Mouse (Mus musculus): ENCODE data around the gene AC134908.4.

The AC134908.4 gene

DNA sequence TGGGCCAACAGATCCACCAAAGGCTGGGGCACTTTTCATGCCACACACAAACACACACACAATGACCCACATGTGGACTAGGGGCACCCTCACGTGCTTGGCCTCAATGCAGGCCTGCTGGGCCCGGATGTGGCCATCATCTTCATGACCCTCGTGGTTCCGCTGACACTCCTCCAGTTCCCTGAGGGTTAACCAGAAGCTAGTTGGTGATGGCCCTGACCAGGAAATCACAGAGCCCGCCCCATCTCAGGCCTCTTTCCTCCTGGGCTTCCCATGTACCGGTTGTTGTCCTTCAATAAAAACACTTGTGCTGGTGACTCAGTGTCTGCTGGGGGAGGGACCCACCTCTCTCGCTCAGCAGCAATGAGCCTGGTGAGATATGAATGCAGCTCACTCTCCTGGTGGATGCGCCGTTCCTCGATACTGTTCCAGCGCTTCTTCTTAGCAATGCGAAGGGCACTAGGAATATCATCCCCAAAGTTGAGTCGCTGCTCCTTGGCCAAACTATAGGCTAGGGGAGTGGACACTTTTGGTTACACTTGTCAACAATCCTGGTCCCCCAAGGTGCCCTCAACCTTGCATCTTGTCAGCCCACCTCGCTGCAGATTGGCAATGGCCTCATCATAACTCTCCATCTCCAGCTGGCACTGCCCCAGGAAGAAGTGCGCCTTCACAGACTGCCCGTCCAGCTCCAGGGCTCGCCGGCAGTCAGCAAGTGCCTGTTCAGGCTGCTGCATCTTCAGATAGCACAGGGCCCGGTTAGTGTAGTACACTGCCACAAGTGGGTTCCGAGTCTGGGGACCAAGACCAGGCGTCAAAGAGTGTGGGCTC, 36.2 kb upstream of the AC134908.4 start:
- no peak for DNase-seq (ENCODE audit: low spot score)

DNA sequence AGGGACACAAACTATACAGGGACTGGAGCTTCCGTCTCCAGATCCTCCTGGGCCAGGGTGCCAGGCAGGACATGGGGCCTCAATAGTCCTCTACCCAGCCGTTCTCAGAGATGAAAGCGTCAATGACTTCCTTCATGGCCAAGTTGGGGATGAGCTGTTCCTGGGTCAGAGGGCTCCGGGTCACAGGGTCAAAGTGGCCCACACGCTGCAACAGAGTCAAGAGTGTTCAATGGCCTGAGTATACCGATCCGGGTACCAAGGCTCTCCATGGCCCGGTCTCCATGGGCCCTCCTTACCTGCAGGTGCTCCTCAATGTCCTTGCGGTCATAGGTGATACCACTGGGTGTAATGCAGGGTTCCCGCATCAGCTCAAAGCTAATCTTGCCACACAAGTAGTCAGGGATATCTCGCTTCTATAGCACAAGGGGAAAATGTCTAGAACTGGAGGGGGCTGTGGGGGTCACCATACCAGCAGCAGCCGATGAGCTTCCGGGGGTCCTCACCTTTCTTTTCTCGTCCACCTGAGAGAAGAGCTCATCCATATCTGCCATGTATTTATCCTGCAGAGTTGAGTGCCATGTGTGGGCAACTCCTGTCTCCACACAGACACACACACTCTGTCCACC, 35.5 kb upstream of the AC134908.4 start:
- DNase-seq (ENCODE audit: low spot score) = no peak

- DNase-seq (ENCODE audit: low spot score) = no peak
These were observed 34.8 kb upstream of the AC134908.4 start for GRCm38 (mm10) chr17:25830200-25830753.

DNA sequence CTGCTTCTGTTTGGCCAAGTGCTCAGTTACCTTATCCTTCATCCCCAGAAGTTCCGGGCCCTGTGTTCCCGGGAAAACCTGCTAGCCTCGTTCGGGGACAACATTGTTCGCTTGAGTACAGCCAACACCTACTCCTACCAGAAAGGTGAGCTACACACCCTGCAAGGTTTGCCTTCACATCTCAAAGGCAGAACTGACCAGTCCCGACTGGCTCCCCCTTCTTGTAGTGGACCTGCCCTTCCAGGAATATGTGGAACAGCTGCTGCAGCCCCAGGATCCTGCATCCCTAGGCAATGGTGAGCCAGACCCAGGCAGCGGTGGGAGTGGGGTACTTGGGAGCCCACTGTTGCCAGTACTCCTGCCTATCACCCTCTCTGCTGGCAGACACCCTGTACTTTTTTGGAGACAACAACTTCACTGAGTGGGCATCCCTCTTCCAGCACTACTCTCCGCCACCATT, 34.1 kb upstream of the AC134908.4 start:
- DNase-seq (ENCODE audit: low spot score) = no peak

- peak; percentile 72 for DNase-seq (ENCODE audit: low spot score)
These were observed 33.5 kb upstream of the AC134908.4 start, which contains the start of gene Jmjd8 for GRCm38 (mm10) chr17:25828712-25829557. Jmjd8 (plus strand) TSS chr17:25828867.

GRCm38 (mm10) chr17:25828223-25828594, 32.8 kb upstream of the AC134908.4 start:
- no peak for DNase-seq (ENCODE audit: low spot score)

DNA sequence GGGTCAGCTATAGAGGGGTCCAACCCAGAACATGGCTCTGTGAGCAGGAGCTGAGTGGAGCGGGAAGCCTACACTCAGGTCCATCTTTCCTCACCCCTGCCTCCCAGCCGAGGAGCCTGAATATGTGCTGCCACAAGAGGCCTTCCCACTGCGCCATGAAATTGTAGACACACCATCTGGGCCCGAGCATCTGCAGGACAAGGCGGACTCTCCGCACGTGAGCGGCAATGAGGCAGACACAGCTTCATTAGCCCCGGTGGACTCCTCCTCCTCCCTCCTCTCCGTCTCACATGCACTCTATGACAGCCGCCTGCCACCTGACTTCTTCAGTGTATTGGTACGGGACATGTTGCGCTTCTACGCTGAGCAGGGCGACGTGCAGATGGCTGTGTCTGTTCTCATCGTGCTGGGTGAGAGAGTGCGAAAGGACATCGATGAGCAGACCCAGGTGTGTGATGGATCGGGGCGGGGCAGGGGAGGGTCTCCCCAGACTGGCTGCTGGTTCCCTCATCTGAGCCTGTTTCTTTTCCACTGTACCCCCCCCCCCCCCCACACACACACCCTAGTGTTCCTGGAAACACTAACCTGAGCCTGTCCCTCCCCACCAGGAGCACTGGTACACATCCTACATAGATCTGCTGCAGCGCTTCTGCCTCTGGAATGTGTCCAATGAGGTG, 32.2 kb upstream of the AC134908.4 start:
- DNase-seq (ENCODE audit: low spot score) = no peak

- no peak for DNase-seq (ENCODE audit: low spot score)
These were observed 31.6 kb upstream of the AC134908.4 start for GRCm38 (mm10) chr17:25827011-25827410.

DNA sequence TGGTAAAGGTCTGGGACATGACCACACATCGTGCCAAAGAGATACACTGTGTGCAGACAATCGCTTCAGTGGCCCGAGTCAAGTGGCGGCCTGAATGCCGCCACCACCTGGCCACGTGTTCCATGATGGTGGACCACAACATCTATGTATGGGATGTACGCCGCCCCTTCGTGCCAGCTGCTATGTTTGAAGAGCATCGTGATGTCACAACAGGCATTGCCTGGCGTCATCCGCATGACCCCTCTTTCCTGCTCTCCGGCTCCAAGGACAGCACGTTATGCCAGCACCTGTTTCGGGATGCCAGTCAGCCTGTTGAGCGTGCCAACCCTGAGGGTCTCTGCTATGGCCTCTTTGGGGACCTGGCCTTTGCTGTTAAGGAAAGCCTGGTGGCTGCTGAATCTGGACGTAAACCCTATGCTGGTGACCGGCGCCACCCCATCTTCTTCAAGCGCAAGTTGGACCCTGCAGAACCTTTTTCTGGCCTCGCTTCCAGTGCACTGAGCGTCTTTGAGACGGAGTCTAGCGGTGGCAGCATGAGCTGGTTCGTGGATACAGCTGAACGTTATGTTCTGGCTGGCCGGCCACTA, 30.6 kb upstream of the AC134908.4 start:
- no peak for DNase-seq (ENCODE audit: low spot score)

- no peak for DNase-seq (ENCODE audit: low spot score)
These were observed 29.9 kb upstream of the AC134908.4 start for GRCm38 (mm10) chr17:25825311-25825710.

DNA sequence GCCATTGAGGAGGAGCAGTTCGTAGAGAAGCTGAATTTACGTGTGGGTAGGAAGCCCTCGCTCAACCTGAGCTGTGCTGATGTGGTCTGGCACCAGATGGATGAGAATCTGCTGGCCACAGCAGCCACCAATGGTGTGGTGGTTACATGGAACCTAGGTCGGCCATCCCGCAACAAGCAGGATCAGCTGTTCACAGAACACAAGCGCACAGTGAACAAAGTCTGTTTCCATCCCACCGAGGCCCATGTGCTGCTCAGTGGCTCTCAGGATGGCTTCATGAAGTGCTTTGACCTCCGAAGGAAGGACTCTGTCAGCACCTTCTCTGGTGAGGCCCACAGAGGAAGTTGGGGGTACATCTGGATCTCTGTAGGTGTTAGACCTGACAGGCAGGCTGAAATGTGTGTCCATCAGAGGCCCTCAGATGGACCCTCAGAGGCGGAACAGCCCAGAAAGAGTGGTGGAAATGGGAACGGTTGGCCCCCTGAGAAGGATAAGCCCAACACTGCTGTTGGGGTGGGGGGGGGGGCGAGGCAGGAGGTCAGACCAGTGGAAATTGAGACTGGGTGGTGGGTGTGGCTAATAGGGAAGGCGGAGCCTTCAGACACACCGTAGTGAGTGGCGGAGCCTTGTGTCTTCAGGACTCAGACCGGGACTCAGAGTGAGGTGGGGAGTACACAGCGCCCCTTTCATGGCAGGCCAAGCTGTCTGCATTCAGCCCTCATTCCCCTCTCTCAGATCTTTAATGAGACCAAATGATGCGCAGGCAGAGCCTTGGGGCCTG, 29.1 kb upstream of the AC134908.4 start:
- DNase-seq (ENCODE audit: low spot score) = no peak

DNA sequence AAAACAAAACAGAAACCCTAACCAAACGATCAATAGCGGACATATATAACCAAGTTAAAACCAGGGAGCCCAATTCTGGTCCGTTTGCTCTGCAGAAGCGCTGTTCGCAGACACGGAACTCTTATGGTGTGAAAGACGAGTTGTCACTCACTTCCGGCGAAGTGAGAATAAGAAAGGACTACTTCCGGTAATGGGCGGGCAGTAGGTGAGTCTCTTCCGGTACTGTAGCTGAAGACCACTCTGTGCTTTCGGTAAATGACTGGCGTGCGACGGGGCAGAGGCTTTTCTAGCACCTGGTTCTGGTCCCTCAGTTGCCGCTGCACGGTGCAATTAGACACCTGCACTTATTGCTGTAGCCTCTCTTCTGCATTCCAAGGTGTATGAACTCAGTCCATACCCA, 28.0 kb upstream of the AC134908.4 start, which contains the start of gene Wdr24:
Gene Wdr24 (plus strand): TSS at position 176 of the 400 bp plus-strand sequence.
- DNase-seq (ENCODE audit: low spot score) = peak; percentile 86

- no peak for DNase-seq (ENCODE audit: low spot score)
These were observed 23.7 kb upstream of the AC134908.4 start for GRCm38 (mm10) chr17:25818851-25819780.

GRCm38 (mm10) chr17:25817662-25818061, 22.2 kb upstream of the AC134908.4 start:
- no peak for DNase-seq (ENCODE audit: low spot score)

DNA sequence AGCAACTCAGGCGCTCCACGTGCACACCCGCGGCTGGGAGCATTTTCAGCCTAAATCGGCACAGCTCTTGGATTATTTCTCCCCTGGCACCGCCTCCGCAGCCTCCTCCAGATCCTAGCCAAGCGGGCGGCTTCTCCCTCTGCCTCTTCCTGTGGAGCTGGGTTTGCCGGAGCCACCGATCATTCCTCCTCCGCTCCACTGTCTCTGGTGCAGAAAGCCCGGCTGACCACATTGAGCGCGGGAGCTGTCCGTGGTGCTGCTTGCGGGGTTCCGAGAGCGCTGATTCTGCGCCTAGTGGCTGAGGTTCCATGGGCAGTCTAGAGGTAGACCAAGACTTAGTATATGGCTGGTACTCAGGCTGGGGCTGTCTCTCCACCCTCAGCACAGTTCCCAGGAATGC, 18.0 kb upstream of the AC134908.4 start:
- DNase-seq (ENCODE audit: low spot score) = peak; percentile 78

DNA sequence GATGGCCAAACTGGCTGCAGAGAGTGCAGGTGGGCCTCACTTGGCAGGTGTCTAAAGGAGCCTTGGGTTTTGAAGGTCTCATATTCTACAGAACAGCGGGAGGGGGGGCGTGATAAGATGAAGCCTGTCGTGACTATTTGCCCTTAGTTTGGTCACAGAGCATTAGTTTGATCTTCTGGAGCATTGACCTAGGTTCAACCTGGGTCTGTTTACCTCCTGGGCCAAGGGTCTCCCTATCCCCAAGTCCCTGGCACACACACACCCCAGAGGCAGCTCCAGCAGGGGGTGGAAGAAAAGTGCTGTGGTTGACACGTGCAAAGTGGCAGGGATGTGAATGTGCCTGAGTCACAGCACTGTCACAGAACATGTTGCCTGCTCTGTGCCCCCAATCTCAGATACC, 15.4 kb upstream of the AC134908.4 start:
- DNase-seq (ENCODE audit: low spot score) = no peak

GRCm38 (mm10) chr17:25809606-25810340, 14.3 kb upstream of the AC134908.4 start:
- no peak for DNase-seq (ENCODE audit: low spot score)

GRCm38 (mm10) chr17:25808789-25809605, 13.5 kb upstream of the AC134908.4 start, which contains the start of gene Fbxl16:
Fbxl16 (plus strand) TSS chr17:25809085.
- DNase-seq (ENCODE audit: low spot score) = peak; percentile 70
